Mouse (Mus musculus): ENCODE measurements around the gene Nedd8.

GRCm38 (mm10) chr14:55613346-55613745 is 58.6 kb downstream of the Nedd8 start:
- TF ChIP-seq CTCF (IDR thresholded peaks at IDR 0.05; ENCODE audit: low read depth) = no peak
- TF ChIP-seq EP300 (IDR thresholded peaks at IDR 0.05; ENCODE audit: low read depth) = no peak

Data from liver, embryonic 14.5 days (tissue).